Mouse (Mus musculus) G1E (cell line): ENCODE measurements around the gene Grxcr1.

Source experiments
- CTCF ChIP-seq: IDR thresholded peaks from 2 replicates; pipeline ENCODE4 v1.5.1; 2012; ENCODE audit warnings: low read depth, low read length, inconsistent platforms, mixed read lengths
- TAL1 ChIP-seq: conservative IDR thresholded peaks from 2 replicates; pipeline ENCODE4 v1.6.1; 2012; ENCODE audit warnings: low read depth, low read length, inconsistent platforms, mixed read lengths

GRCm38 (mm10) chr5:67981946-67982526 lies 49.6 kb upstream of the Grxcr1 start:
- TF ChIP-seq CTCF: no peak
- no peak for TF ChIP-seq TAL1
